Mouse (Mus musculus): ENCODE results near the gene Cldn34b4.

DNA sequence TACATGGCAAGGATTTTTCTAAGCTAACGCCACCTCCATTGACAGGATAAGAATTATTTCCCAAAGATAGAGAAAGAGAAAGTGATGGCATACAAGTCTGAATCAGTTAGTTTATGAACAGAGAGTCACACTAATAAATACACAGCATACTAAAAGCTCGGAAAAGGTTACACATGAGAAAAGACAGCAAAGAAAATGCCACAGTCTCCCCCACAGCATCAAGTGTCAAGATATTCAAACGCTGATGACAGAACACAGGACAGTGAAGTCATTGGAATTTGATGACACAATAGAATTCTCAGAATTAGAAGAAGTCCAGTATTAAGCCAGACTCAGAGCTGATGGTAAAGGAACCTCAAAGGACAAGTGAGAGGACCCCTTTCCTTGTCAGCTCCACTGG lies at the start of gene Cldn34b4:
- TF ChIP-seq CTCF (IDR thresholded peaks at IDR 0.05; ENCODE audit: low read depth, low read length) = no peak
- no peak for TF ChIP-seq POLR2A (IDR thresholded peaks at IDR 0.05; ENCODE audit: borderline replicate concordance, low read depth, low read length)
